Mouse (Mus musculus): ENCODE data around the gene A930033H14Rik. TPM values are rescaled to one million over a fixed set of nuclear protein-coding genes. Genes with fewer than 3 reads are reported as not detected.

The A930033H14Rik gene
- total RNA-seq, 1 experiment from 2014 or later: 5.5 TPM

GRCm38 (mm10) chr10:69237185-69237584 lies 24.3 kb upstream of the A930033H14Rik start:
- DNase-seq: no peak

GRCm38 (mm10) chr10:69225951-69226350 lies 13.1 kb upstream of the A930033H14Rik start:
- no peak for DNase-seq

GRCm38 (mm10) chr10:69225471-69225870 lies 12.6 kb upstream of the A930033H14Rik start:
- DNase-seq: no peak

- no peak for DNase-seq
Observed at GRCm38 (mm10) chr10:69224276-69224675, 11.4 kb upstream of the A930033H14Rik start.

GRCm38 (mm10) chr10:69223232-69223631 lies 10.3 kb upstream of the A930033H14Rik start:
- no peak for DNase-seq

- DNase-seq: no peak
Observed at GRCm38 (mm10) chr10:69221955-69222354, 9.1 kb upstream of the A930033H14Rik start.

GRCm38 (mm10) chr10:69221148-69221547 lies 8.2 kb upstream of the A930033H14Rik start:
- no peak for DNase-seq

GRCm38 (mm10) chr10:69220296-69220695 lies 7.4 kb upstream of the A930033H14Rik start:
- DNase-seq: no peak

- no peak for DNase-seq
Observed at GRCm38 (mm10) chr10:69219289-69219626, 6.4 kb upstream of the A930033H14Rik start.

GRCm38 (mm10) chr10:69218458-69219288 lies 5.8 kb upstream of the A930033H14Rik start:
- no peak for DNase-seq

GRCm38 (mm10) chr10:69217127-69217690 lies 4.3 kb upstream of the A930033H14Rik start:
- DNase-seq: no peak

GRCm38 (mm10) chr10:69213986-69214385 lies 1.1 kb upstream of the A930033H14Rik start:
- no peak for DNase-seq

- DNase-seq: no peak
Observed at GRCm38 (mm10) chr10:69213451-69213877, 566 bp upstream of the A930033H14Rik start.

GRCm38 (mm10) chr10:69211976-69212375 lies 922 bp downstream of the A930033H14Rik start:
- peak; percentile 12 for DNase-seq

- DNase-seq: peak; percentile 40
Observed at GRCm38 (mm10) chr10:69211560-69211959, 1.3 kb downstream of the A930033H14Rik start.

GRCm38 (mm10) chr10:69210659-69211058 lies 2.2 kb downstream of the A930033H14Rik start:
- no peak for DNase-seq

- DNase-seq: no peak
Observed at GRCm38 (mm10) chr10:69210006-69210405, 2.9 kb downstream of the A930033H14Rik start.

GRCm38 (mm10) chr10:69208705-69209104 lies 4.2 kb downstream of the A930033H14Rik start:
- DNase-seq: no peak

GRCm38 (mm10) chr10:69207981-69208630 lies 4.8 kb downstream of the A930033H14Rik start:
- DNase-seq: no peak

- DNase-seq: no peak
Observed at GRCm38 (mm10) chr10:69207481-69207880, 5.4 kb downstream of the A930033H14Rik start.

GRCm38 (mm10) chr10:69206081-69206480 lies 6.8 kb downstream of the A930033H14Rik start:
- DNase-seq: no peak

- no peak for DNase-seq
Observed at GRCm38 (mm10) chr10:69204677-69205400, 8.1 kb downstream of the A930033H14Rik start.

- DNase-seq: no peak
Observed at GRCm38 (mm10) chr10:69193721-69194120, 19.2 kb downstream of the A930033H14Rik start.
